Mouse (Mus musculus) large intestine, adult 2 months (tissue): ENCODE measurements around the gene Ktn1. TPM values are rescaled to one million over a fixed set of nuclear protein-coding genes. Genes with fewer than 3 reads are reported as not detected.
A peak's percentile ranks its signal among the peaks of the same experiment; 100 is the strongest.

Source experiments
- DNase-seq: peaks from one replicate; pipeline ENCODE4 v3.0.0-alpha.2; 2012; ENCODE audit warnings: low read depth, low spot score
- WGBS: fragments of 180-500 bp; shearing (Covaris S2); methylation state at CpG from one replicate; pipeline ENCODE4 v1.1.7; 2018; 5-methylcytosine and 5-hydroxymethylcytosine counted together
- polyA plus RNA-seq: library from polyadenylated mRNA; depleted of rRNA; stranded (reverse); fragments of >200 nt; gene quantifications from 2 replicates; pipeline ENCODE4 v1.2.3, GENCODE M21; 2012; rRNA removed

Ktn1 gene
- polyA plus RNA-seq, 1 experiment, result 2.6 TPM

DNA sequence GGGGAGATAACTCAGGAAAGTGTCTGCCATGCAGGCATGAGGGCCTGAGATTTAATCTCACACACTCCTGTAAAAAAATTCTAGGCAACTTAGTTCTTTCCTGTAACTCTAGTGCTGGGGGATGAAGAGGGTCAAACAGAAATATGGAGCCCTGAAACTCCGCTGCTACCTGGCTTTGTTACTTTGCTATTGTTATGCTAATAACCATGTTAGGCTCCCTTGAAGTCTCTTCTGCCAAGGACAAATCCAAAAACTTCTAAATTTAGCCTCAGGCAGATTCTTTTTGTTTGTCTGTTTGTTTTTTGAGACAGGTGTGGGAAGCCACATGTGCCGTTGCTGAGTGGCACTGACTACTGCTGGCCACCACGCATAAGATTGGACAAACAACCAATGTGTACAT, 100.5 kb downstream of the Ktn1 start:
- 77% methylated on average over 3 of the region's 3 CpGs for WGBS
- no peak for DNase-seq

DNA sequence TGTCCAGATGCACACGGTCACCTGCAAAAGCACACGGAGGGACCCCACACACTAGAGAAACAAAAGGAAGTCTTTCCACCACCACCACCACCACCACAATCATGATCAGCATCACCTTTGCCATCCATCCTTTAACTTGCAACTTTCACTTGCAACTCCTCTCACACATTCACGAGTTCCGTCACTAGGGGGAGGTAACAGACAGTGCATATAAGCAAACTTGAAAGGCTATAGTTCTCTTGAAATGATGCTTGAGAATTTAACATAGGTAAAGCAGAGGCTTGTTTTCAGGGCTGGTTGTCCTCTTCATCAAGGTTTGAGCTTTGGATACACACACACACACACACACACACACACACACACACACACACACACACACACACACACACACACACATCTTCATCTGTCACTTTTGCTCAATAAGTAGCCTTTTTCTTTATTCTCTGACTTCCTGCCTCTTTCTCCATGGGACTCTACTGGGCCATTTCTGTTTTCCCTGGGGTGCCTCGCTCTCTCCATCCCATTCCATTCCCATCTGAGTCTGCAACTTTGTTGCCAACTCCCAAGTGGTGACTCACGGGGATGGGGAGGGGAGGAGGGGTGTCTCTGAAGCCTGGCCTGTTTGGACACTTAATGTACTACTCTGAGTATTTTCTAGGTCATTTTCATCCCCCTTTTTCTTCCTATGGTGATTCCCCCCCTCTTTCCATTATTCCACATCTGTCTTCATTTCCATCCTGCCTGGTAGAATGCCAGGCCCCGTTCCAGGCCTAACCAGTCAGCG, 103.4 kb downstream of the Ktn1 start:
- peak; percentile 53 for DNase-seq
- 50% methylated on average over 8 of the region's 8 CpGs for WGBS

DNA sequence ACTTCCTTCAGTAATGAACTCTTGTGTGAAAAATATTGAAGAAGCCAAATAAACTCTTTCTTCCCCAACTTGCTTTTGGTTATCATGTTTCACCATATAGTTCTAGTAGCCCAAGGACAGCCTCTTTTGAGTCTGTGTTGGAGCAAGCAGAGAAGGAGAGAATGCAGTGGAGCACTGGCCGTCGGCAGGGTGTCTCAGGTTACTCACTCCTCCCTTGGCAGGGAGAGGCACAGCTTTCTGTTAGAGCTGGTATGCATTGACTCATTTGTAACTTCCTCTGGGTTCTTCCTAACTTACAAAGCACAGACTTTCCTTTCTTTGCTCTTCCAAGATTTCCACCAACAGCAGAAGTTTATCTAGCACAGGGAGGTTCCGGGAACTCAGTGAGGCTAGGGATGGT, 105.3 kb downstream of the Ktn1 start:
- WGBS, result 46% methylated on average over 3 of the region's 3 CpGs
- no peak for DNase-seq

DNA sequence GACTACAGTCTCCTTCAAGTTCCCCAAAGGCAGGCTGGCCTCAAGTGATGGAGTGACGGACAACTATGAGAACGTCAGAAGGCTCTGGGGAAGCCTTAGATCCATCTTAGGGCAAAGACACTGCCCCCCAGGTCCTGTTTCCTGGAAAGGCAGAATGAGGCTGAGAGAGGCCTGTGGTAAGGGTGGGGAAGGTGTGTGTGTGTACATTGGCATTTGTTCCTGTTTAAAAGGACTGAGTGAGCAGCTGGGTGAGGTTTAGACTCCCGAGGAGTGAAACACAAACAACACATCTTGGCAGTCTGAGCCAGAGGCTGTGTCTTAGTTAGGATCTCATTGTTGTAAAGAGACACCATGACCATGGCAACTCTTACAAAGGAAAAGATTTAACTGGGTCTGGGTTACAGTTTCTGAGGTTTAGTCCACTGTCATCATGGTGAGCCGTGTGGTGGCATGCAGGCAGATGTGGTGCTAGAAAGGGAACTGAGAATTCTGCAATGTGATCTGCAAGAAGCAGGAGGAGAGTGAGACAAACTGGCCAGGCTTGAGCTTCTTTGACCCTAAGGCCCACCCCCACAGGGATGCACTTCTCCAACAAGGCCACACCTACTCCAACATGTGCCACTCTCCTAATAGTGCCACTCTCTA, 106.1 kb downstream of the Ktn1 start:
- 42% methylated on average over 4 of the region's 4 CpGs for WGBS

DNA sequence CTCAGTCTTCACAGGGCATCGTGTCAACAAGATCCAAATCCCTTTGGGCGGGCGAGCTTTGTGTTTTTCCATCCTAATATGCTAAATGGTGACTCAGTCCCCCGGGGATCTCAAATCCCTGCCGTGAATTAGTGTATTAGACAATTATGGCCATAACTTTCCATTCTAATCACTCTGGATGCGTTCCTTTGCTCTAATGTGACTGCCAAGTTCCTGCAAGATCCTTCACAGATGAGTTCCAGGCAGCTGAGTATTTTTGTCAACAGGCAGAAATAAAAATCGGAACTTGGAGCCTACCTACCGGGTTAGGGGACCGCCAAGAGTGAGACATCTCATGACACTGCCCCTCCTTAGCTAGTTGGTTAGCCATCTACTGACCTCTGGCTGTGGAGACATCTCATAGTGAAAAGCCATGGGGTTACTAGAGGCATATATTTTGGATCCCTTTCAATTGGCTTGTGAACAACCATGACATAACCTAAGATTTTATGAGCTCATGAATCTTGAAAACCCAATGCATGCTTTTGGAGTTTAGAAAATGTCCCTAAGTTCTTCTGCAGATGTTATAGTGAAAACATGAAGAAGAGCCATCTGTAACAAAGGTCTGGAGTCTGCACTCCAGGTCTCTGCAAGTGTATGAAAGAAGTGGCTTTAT, 108.3 kb downstream of the Ktn1 start:
- WGBS, result 66% methylated on average over 9 of the region's 9 CpGs
- no peak for DNase-seq

More for the DNA sequence above, 106.1 kb downstream of the Ktn1 start:
- peak; percentile 45 for DNase-seq

GRCm38 (mm10) chr14:47765192-47765591, 116.9 kb downstream of the Ktn1 start:
- DNase-seq, result no peak
- WGBS, result 72% methylated on average over 6 of the region's 6 CpGs

DNA sequence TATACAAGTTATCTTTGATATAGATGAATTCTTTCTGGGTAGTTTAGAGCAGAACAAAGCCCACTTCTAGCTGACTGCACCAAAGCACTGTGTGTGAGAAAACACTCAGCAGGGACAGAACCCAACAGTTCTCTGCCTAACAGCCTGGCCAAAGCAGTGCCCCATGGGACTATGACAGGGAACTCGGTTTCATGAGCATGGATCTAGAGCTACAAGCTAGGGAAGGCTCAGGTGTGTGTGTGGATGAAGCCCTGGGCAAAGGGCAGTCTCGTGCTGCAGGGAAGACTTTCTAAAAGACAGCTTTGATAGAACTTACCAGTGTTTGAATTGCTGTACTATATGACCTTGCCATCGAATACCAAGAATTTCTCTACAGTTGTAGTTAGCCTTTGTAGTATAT, 117.5 kb downstream of the Ktn1 start:
- no peak for DNase-seq
- WGBS, result 33% methylated on average over 3 of the region's 3 CpGs

DNA sequence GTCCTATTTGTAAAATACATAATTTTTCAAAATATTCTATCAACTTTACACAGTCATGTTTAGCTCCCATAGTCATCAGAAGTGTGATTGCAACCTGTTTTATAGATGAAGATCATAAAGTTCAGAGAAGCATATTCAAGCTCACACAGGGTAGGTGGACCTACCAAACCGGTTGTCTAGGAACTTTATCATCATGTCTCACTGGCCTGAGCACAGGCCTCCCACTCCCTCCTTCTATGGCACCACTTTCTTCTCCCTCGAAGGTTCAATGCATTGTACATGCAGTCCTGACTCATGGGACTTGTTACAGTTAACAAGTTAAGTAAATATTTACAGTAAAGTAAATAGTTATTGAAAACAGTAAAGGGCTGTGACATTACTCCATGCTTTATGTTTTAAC, 118.1 kb downstream of the Ktn1 start:
- DNase-seq, result peak; percentile 25
- WGBS, result 14% methylated on average over 2 of the region's 2 CpGs

- WGBS, result 85% methylated on average over 4 of the region's 4 CpGs
Observed at GRCm38 (mm10) chr14:47771496-47771895, 123.2 kb downstream of the Ktn1 start.

GRCm38 (mm10) chr14:47775543-47775942, 127.3 kb downstream of the Ktn1 start:
- WGBS, result 92% methylated on average over 3 of the region's 3 CpGs
- DNase-seq, result no peak

More at GRCm38 (mm10) chr14:47771496-47771895, 123.2 kb downstream of the Ktn1 start:
- DNase-seq, result no peak

DNA sequence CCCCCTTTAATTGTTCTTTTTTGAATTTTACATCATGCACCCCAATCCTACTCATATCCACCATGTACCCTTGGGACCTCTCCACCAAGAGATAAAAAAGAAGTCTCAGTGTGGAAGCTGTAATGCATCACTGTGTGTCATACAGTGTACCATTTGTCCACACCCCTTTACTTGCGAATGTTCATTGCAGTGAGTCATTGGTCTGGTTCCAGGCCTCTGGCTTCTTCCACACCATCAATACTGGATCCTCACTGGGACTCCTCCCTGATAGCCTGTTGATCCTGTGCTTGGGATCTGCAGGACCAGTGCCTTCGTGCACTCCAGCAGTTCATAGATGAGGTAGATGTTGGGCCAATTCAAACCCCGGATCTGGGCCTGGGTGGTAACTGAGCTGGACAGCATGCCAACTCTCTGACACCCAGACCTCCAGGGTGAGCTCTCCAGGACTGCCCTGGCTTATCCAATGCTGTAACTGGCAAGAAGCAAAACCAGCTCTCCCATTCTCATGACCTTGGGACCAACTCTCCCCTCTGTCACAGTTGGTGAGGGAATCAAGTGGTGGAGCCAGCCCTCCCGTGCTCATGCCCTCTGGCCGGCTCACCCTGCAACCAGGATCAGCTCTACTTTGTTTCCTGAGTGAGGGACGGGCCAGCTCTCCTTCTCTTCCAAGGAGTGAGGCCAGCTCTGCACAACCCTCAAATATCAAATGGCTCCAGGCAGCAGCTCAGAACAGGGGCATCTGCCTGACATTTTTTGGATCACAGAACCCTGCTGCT, 128.2 kb downstream of the Ktn1 start:
- DNase-seq, result no peak
- 74% methylated on average over 6 of the region's 6 CpGs for WGBS

GRCm38 (mm10) chr14:47786112-47786511, 137.9 kb downstream of the Ktn1 start:
- WGBS, result 50% methylated on average over 4 of the region's 4 CpGs
- no peak for DNase-seq

Other genes with a start within 250 kb of the Ktn1 start
- 4.8 and 5.0 TPM in 2 replicates for gene Dlgap5, start 230.0 kb upstream of the Ktn1 start, polyA plus RNA-seq
- 16.6 and 29.5 TPM in 2 replicates for gene Fbxo34, start 198.0 kb upstream of the Ktn1 start, polyA plus RNA-seq
- gene Atg14, start 77.8 kb upstream of the Ktn1 start, polyA plus RNA-seq, result 5.5 and 6.8 TPM in 2 replicates